Mouse (Mus musculus): ENCODE measurements around the gene Hoxa3. TPM values are rescaled to one million over a fixed set of nuclear protein-coding genes. Genes with fewer than 3 reads are reported as not detected.

Gene Hoxa3
- polyA plus RNA-seq, 1 experiment from 2014 or later: 23.8 TPM

DNA sequence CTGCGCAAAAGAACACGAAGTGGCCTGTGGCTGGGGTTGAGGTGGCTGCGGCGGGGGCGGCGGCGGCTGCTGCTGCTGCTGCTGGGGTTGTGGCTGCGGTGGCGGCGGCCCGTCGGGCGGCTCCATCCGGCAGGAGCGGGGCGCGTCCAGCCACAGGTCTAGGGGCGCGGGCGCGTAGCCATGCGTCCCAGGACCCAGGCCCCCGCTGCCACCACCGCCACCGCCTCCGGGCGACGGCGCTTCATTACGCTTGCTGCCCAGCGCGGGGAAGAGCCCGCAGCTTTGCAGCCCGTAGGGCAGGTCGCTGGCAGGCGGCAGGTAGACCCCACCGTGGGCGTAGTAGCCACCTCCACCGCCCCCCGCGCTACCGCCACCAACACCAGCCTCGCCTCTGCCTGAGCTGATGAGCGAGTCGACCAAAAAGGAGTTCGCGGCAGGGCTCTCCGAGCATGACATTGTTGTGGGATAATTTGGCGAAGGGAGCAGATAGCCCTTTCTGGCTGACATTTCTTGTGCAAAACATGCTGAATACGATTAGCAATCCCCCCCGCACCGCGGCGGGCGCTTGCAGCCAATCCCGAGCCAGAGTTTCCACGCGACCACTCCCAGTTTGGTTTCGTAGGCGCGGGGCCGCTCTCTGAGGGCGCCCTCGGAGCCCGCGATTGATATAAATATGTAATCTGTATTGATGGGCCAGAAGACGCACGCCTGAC, 21.4 kb upstream of the Hoxa3 start:
- no peaks in the 10 kb centered on the region for H3K4me1 ChIP-seq (replicated peaks)
- H3K4me3 ChIP-seq: no peak overlapping the region
- H3K27ac ChIP-seq: no peak overlapping the region
- no peak overlapping the region for H3K4me2 ChIP-seq
- H3K9ac ChIP-seq: no peak overlapping the region
- H3K36me3 ChIP-seq: no peaks in the 10 kb centered on the region
- ATAC-seq (ENCODE audit: low FRiP score): no peak
- H3K27me3 ChIP-seq: peaks cover 94% of the 10 kb centered on the region
- no peaks in the 10 kb centered on the region for H3K9me3 ChIP-seq
- WGBS: 2% methylated on average over 58 of the region's 68 CpGs

GRCm38 (mm10) chr6:52233546-52234427, 20.7 kb upstream of the Hoxa3 start:
- Histone ChIP-seq H3K9ac (no peak overlapping the region), H3K27ac (no peak overlapping the region), H3K9me3 (no peaks in the 10 kb centered on the region), H3K4me3 (no peak overlapping the region), H3K4me1 (replicated peaks) (no peaks in the 10 kb centered on the region), H3K36me3 (no peaks in the 10 kb centered on the region), H3K4me2 (no peak overlapping the region), H3K27me3 (peaks cover 96% of the 10 kb centered on the region)
- no peak for ATAC-seq (ENCODE audit: low FRiP score)
- WGBS: under 1% methylated on average over 59 of the region's 70 CpGs

DNA sequence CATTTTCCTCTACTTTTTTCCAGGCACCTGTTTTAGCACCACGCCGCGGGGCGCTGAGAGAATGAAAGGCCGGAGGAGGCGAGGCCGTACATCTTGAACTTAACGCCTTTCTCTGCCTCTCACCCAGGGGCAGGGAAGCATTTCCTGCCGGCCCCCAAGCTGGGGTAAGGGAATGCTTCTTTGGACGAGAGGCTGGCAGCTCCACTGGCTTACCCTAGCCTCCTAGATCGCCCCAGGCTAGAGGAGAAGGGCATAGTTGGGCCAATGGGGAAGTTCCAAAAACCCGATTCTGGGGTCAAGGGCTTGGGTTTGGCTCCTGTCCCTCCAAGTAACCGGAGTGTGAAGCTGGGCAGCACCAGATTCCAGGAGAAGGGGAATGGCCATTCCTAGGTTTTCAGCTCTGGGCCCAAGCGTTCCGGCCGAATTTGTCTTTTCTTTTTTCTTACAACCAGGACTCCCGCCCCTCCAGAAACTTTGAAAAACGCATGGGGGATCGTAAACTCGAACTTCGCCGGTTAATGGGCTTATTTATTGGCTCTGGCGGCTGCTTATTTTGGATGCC, 19.9 kb upstream of the Hoxa3 start:
- no peaks in the 10 kb centered on the region for H3K4me1 ChIP-seq (replicated peaks)
- ATAC-seq (ENCODE audit: low FRiP score): no peak
- H3K4me2 ChIP-seq: no peak overlapping the region
- peaks cover 94% of the 10 kb centered on the region for H3K27me3 ChIP-seq
- no peaks in the 10 kb centered on the region for H3K9me3 ChIP-seq
- H3K36me3 ChIP-seq: no peaks in the 10 kb centered on the region
- 1% methylated on average over 23 of the region's 23 CpGs for WGBS
- H3K27ac ChIP-seq: no peak overlapping the region
- no peak overlapping the region for H3K4me3 ChIP-seq
- H3K9ac ChIP-seq: no peak overlapping the region

DNA sequence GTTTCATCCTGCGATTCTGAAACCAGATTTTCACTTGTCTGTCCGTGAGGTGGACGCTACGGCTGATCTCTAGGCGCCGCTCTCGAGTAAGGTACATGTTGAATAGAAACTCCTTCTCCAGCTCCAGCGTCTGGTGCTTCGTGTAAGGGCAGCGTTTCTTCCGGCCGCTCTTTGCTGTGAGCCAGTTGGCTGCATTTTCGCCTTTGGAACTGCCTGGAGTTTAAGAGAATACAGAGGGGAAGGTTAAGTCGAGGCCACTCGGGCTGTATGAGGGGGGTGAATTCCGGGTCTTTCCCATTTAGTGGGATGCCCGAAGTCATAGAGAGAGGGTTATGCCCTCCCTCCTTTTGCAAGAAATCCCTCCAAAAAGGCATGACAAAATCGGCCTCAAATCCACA, 19.4 kb upstream of the Hoxa3 start:
- under 1% methylated on average over 18 of the region's 18 CpGs for WGBS
- H3K9ac ChIP-seq: no peak overlapping the region
- H3K36me3 ChIP-seq: no peaks in the 10 kb centered on the region
- H3K4me3 ChIP-seq: no peak overlapping the region
- H3K4me1 ChIP-seq (replicated peaks): no peaks in the 10 kb centered on the region
- H3K27ac ChIP-seq: no peak overlapping the region
- ATAC-seq (ENCODE audit: low FRiP score): no peak
- no peak overlapping the region for H3K4me2 ChIP-seq
- H3K9me3 ChIP-seq: no peaks in the 10 kb centered on the region
- H3K27me3 ChIP-seq: peaks cover 94% of the 10 kb centered on the region

GRCm38 (mm10) chr6:52231885-52232567, 18.9 kb upstream of the Hoxa3 start:
- no peaks in the 10 kb centered on the region for H3K4me1 ChIP-seq (replicated peaks)
- no peak overlapping the region for H3K4me2 ChIP-seq
- H3K27ac ChIP-seq: no peak overlapping the region
- no peaks in the 10 kb centered on the region for H3K9me3 ChIP-seq
- H3K36me3 ChIP-seq: no peaks in the 10 kb centered on the region
- H3K4me3 ChIP-seq: no peak overlapping the region
- H3K9ac ChIP-seq: no peak overlapping the region
- WGBS: under 1% methylated on average over 18 of the region's 18 CpGs
- ATAC-seq (ENCODE audit: low FRiP score): no peak
- peaks cover 94% of the 10 kb centered on the region for H3K27me3 ChIP-seq

DNA sequence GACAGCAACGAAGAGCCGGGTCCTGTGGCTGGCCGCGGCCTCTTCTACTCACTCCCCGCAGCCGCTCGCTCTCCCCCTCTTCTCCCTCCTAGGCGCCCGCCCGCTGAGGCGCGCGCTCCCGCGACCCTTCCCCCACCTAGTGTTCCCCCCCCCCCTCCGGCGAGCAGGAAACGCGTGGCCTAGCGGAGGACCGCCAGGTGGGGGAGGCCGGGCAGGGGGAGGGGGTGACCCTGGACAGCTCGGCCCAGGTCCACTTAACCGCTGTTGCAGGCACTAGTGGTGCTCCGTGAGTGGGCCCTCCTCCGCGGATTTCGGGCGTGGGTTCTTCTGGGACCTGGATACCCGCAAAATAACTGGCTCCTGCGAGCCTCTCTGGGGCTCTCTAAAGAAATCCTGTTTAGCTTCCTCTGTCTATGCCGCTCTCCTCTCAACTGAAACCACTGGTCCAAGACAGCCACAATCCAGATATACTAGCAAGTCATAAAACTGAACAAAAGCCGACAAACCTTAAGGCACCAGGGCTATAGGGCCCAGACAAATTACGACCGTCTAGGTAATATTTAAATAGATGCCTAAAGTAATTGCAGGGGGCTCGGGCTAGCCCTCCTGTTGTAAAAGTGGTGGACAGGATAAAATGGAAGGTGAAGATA, 17.5 kb upstream of the Hoxa3 start, which contains the start of gene Hoxa9:
Gene Hoxa9 (minus strand): TSS at position 574 of the 650 bp plus-strand sequence.
- Histone ChIP-seq H3K4me1 (replicated peaks) (no peaks in the 10 kb centered on the region), H3K9me3 (no peaks in the 10 kb centered on the region), H3K36me3 (no peaks in the 10 kb centered on the region), H3K27ac (no peak within 1 kb of the TSS), H3K9ac (no peak within 1 kb of the TSS), H3K4me2 (no peak within 1 kb of the TSS), H3K27me3 (peaks cover 94% of the 10 kb centered on the region), H3K4me3 (no peak within 1 kb of the TSS)
- no peak for ATAC-seq (ENCODE audit: low FRiP score)
- WGBS: 1% methylated on average over 23 of the region's 36 CpGs

DNA sequence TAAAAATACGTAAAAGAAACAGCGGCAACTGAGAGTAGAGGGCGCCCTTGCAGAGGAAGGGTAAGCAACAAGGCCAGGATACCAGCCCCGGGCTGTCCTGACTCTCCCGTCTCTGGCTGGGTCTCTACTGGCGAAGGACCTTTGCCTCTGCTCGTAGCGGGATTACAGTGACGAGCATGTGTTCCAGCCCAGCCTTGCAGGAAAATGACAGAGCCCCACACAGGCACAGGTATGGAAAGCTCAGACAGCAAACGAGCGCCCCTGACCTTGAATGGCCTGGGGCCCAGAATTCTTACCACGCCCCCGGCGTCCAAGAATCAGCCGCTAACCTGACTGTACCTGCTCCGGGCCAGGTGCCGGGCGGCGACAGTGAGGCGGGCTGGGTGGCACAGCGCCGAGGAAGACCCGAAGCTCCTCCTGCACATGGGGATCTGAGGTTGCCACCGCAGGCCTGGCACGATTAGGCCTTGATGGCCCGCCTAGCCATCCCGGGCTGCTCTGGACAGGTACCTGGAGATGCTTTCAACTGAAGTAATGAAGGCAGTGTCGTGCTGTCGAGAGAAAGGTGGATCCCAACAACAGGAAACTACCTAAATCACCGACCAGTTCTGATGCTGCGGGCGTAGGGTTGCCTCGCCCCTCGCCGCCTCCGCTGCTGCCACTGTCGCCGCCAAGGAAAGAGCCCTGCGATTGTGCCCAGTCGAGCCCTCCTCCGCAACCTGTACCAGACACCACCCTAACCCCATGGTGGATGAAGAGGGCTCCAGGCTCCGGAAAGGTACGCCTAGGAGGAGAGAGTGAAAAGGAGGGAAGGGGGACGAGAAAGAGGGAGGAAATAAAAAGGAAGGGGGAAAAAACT, 16.7 kb upstream of the Hoxa3 start:
- H3K4me2 ChIP-seq: no peak overlapping the region
- H3K9ac ChIP-seq: no peak overlapping the region
- H3K27ac ChIP-seq: no peak overlapping the region
- no peak for ATAC-seq (ENCODE audit: low FRiP score)
- H3K27me3 ChIP-seq: peaks cover 94% of the 10 kb centered on the region
- H3K4me1 ChIP-seq (replicated peaks): no peaks in the 10 kb centered on the region
- no peak overlapping the region for H3K4me3 ChIP-seq
- H3K9me3 ChIP-seq: no peaks in the 10 kb centered on the region
- H3K36me3 ChIP-seq: no peaks in the 10 kb centered on the region
- WGBS: 1% methylated on average over 44 of the region's 44 CpGs

- H3K27ac ChIP-seq: no peak overlapping the region
- no peak overlapping the region for H3K4me2 ChIP-seq
- no peak for ATAC-seq (ENCODE audit: low FRiP score)
- peaks cover 94% of the 10 kb centered on the region for H3K27me3 ChIP-seq
- 1% methylated on average over 38 of the region's 38 CpGs for WGBS
- H3K9ac ChIP-seq: no peak overlapping the region
- no peaks in the 10 kb centered on the region for H3K9me3 ChIP-seq
- H3K36me3 ChIP-seq: no peaks in the 10 kb centered on the region
- no peak overlapping the region for H3K4me3 ChIP-seq
- no peaks in the 10 kb centered on the region for H3K4me1 ChIP-seq (replicated peaks)
Measured at GRCm38 (mm10) chr6:52228475-52229465, 15.6 kb upstream of the Hoxa3 start.

GRCm38 (mm10) chr6:52227470-52228222, 14.5 kb upstream of the Hoxa3 start:
- Histone ChIP-seq H3K36me3 (no peaks in the 10 kb centered on the region), H3K27ac (no peak overlapping the region), H3K4me1 (replicated peaks) (no peaks in the 10 kb centered on the region), H3K27me3 (peaks cover 94% of the 10 kb centered on the region), H3K9ac (no peak overlapping the region), H3K4me3 (no peak overlapping the region), H3K4me2 (no peak overlapping the region), H3K9me3 (no peaks in the 10 kb centered on the region)
- WGBS: 3% methylated on average over 11 of the region's 11 CpGs
- ATAC-seq (ENCODE audit: low FRiP score): no peak
